Mouse (Mus musculus) embryonic facial prominence, embryonic 12.5 days (tissue): ENCODE results near the gene Col6a4. TPM values are rescaled to one million over a fixed set of nuclear protein-coding genes. Genes with fewer than 3 reads are reported as not detected.

Source experiments
- ATAC-seq: fragments of 200-750 bp; cut with Nextera tagmentation; 2 replicates; pipeline ENCODE4 v1.8.0; 2017; ENCODE audit not compliant: insufficient number of reproducible peaks, insufficient read depth, low FRiP score, low TSS enrichment
- H3K27ac ChIP-seq: fragments of 300-500 bp; sonication (generic); 2 replicates; pipeline ENCODE4 v1.5.1; 2016; ENCODE audit warnings: mild to moderate bottlenecking
- H3K27me3 ChIP-seq: fragments of 300-500 bp; sonication (generic); 2 replicates; pipeline ENCODE4 v1.6.1; 2016; ENCODE audit warnings: mild to moderate bottlenecking, moderate library complexity
- H3K36me3 ChIP-seq: fragments of 300-500 bp; sonication (generic); 2 replicates; pipeline ENCODE4 v1.6.1; 2016; ENCODE audit warnings: mild to moderate bottlenecking
- H3K4me1 ChIP-seq: fragments of 300-500 bp; sonication (generic); 2 replicates; pipeline ENCODE4 v1.6.1; 2016
- H3K4me2 ChIP-seq: fragments of 300-500 bp; sonication (generic); replicated peaks from 2 replicates; pipeline ENCODE4 v1.6.1; 2016; ENCODE audit warnings: mild to moderate bottlenecking, moderate library complexity
- H3K4me3 ChIP-seq: fragments of 300-500 bp; sonication (generic); 2 replicates; pipeline ENCODE4 v1.5.1; 2016; ENCODE audit warnings: mild to moderate bottlenecking
- H3K9ac ChIP-seq: fragments of 300-500 bp; sonication (generic); 2 replicates; pipeline ENCODE4 v1.6.1; 2016; ENCODE audit warnings: mild to moderate bottlenecking, moderate library complexity
- H3K9me3 ChIP-seq: fragments of 300-500 bp; sonication (generic); 2 replicates; pipeline ENCODE4 v1.6.1; 2016; ENCODE audit warnings: mild to moderate bottlenecking, moderate library complexity
- WGBS: fragments of 180-500 bp; shearing (Covaris S2); methylation state at CpG from one replicate; pipeline ENCODE4 v1.1.7; 2016; 5-methylcytosine and 5-hydroxymethylcytosine counted together
- polyA plus RNA-seq: library from polyadenylated mRNA; unstranded; fragments of >200 nt; fragmentation: Nextera tagmentation; extraction: Ambion mirVana; gene quantifications from 2 replicates; pipeline ENCODE4 v1.2.1, GENCODE M21; 2016

The Col6a4 gene
- polyA plus RNA-seq, 1 experiment from 2014 or later: 0.13 TPM

DNA sequence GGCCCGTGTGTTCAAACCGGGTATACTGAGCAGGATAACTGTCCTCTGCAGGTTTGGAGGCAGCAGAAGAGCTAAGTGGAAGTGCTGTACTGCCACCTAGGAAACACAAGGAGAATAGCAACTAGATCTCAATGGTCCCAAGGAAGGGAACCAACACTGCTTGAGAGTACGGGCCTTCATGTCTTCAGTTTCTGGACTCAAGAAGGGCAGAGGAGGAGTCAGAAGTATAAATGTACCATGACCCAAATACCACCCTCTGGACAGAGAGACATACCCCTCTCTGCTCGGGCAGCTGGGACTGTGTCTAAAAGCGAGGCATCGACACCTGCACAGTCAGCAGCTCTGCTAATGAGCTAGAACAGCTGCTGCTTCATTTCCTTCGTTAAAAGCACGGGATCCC, 108.5 kb downstream of the Col6a4 start:
- Histone ChIP-seq H3K9me3 (no peaks in the 10 kb centered on the region), H3K27me3 (no peaks in the 10 kb centered on the region), H3K4me2 (no peak overlapping the region), H3K9ac (no peak overlapping the region), H3K4me3 (no peak overlapping the region), H3K36me3 (no peaks in the 10 kb centered on the region), H3K27ac (no peak overlapping the region), H3K4me1 (no peaks in the 10 kb centered on the region)
- WGBS: 70% methylated on average over 8 of the region's 8 CpGs
- ATAC-seq: no peak

- Histone ChIP-seq H3K36me3 (no peaks in the 10 kb centered on the region), H3K27me3 (no peaks in the 10 kb centered on the region), H3K4me2 (no peak overlapping the region), H3K27ac (no peak overlapping the region), H3K9me3 (no peaks in the 10 kb centered on the region), H3K4me3 (no peak overlapping the region), H3K9ac (no peak overlapping the region), H3K4me1 (no peaks in the 10 kb centered on the region)
- WGBS: 31% methylated on average over 10 of the region's 10 CpGs
- no peak for ATAC-seq
Measured at GRCm38 (mm10) chr9:105984931-105985519, 111.6 kb downstream of the Col6a4 start.

GRCm38 (mm10) chr9:105978479-105978878, 118.1 kb downstream of the Col6a4 start:
- 90% methylated on average over 8 of the region's 8 CpGs for WGBS
- no peak for ATAC-seq

GRCm38 (mm10) chr9:105976871-105977270, 119.7 kb downstream of the Col6a4 start:
- H3K4me1 ChIP-seq: no peaks in the 10 kb centered on the region
- no peak for ATAC-seq
- H3K9ac ChIP-seq: no peak overlapping the region
- peaks cover 4% of the 10 kb centered on the region; the same call in 1 of the 2 replicates for H3K27me3 ChIP-seq
- H3K27ac ChIP-seq: no peak overlapping the region
- no peaks in the 10 kb centered on the region for H3K36me3 ChIP-seq
- no peaks in the 10 kb centered on the region for H3K9me3 ChIP-seq
- no peak overlapping the region for H3K4me2 ChIP-seq
- no peak overlapping the region for H3K4me3 ChIP-seq
- WGBS: 26% methylated on average over 13 of the region's 13 CpGs

More at GRCm38 (mm10) chr9:105978479-105978878, 118.1 kb downstream of the Col6a4 start:
- H3K4me2 ChIP-seq: no peak overlapping the region
- H3K27me3 ChIP-seq: peaks cover 4% of the 10 kb centered on the region; the same call in 1 of the 2 replicates
- no peak overlapping the region for H3K27ac ChIP-seq
- H3K9me3 ChIP-seq: no peaks in the 10 kb centered on the region
- H3K36me3 ChIP-seq: no peaks in the 10 kb centered on the region
- no peak overlapping the region for H3K9ac ChIP-seq
- no peak overlapping the region for H3K4me3 ChIP-seq
- no peaks in the 10 kb centered on the region for H3K4me1 ChIP-seq

- H3K9ac ChIP-seq: no peak overlapping the region
- no peak overlapping the region for H3K27ac ChIP-seq
- WGBS: 46% methylated on average over 6 of the region's 6 CpGs
- peaks cover 4% of the 10 kb centered on the region; the same call in 1 of the 2 replicates for H3K27me3 ChIP-seq
- no peaks in the 10 kb centered on the region for H3K9me3 ChIP-seq
- no peak overlapping the region for H3K4me2 ChIP-seq
- no peaks in the 10 kb centered on the region for H3K36me3 ChIP-seq
- no peak overlapping the region for H3K4me3 ChIP-seq
- H3K4me1 ChIP-seq: no peaks in the 10 kb centered on the region
- ATAC-seq: no peak
Measured at GRCm38 (mm10) chr9:105976314-105976713, 120.3 kb downstream of the Col6a4 start.

DNA sequence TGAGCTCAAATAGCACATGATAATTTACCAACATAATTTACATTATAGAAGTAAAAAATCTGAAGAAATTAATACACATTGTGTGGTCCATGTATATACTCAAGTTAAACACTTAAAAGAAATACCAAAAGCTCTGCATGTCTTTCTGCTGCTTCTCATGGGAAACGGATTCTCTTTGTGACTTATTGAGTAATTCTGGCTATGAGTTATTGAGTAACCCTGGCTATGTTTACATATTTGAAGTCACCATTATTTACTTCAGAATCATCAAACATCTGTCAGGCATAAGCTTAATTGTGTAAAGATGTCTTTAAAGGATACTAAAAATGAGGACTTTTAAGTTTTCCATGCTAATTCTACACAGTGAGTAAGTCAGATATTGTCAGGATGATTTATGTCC, 122.8 kb downstream of the Col6a4 start:
- 79% methylated on average over 1 of the region's 1 CpGs for WGBS
- no peak overlapping the region for H3K4me3 ChIP-seq
- no peak overlapping the region for H3K9ac ChIP-seq
- H3K9me3 ChIP-seq: no peaks in the 10 kb centered on the region
- H3K36me3 ChIP-seq: no peaks in the 10 kb centered on the region
- no peak overlapping the region for H3K4me2 ChIP-seq
- H3K4me1 ChIP-seq: no peaks in the 10 kb centered on the region
- H3K27me3 ChIP-seq: peaks cover 4% of the 10 kb centered on the region; the same call in 1 of the 2 replicates
- H3K27ac ChIP-seq: no peak overlapping the region
- ATAC-seq: no peak

- WGBS: 86% methylated on average over 3 of the region's 3 CpGs
- Histone ChIP-seq H3K4me3 (no peak overlapping the region), H3K4me2 (no peak overlapping the region), H3K36me3 (no peaks in the 10 kb centered on the region), H3K9me3 (no peaks in the 10 kb centered on the region), H3K27ac (no peak overlapping the region), H3K27me3 (peaks cover 4% of the 10 kb centered on the region; the same call in 1 of the 2 replicates), H3K9ac (no peak overlapping the region), H3K4me1 (no peaks in the 10 kb centered on the region)
- no peak for ATAC-seq
Measured at GRCm38 (mm10) chr9:105972031-105972430, 124.6 kb downstream of the Col6a4 start.

DNA sequence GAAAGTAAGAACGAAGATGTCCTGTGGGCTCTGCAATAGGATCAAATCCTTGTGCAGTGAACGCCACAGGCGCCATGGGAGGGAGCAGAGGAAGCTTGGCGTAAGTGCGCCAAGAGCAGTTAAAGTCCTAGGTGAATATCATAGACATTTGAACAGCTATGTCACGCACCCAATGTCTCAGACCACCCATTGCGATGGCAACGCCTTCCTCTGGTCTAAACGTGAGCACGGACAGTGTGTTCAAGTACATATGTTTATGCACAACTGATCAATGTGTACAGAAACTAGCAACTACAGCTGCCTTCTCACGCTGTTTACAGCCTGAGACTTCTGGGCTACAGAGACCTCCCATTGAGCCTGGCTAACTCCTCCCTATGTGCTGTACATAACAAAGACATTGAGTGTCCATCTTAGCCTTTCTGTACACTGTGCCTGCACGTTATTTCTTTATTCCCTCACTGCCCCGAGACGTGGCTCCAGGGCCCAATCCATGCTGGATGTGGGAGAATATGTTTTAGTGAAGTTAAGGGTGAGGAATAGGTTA, 125.2 kb downstream of the Col6a4 start:
- WGBS: 90% methylated on average over 14 of the region's 14 CpGs
- Histone ChIP-seq H3K9ac (no peak overlapping the region), H3K36me3 (no peaks in the 10 kb centered on the region), H3K9me3 (no peaks in the 10 kb centered on the region), H3K4me3 (no peak overlapping the region), H3K27me3 (no peaks in the 10 kb centered on the region), H3K4me1 (no peaks in the 10 kb centered on the region), H3K27ac (no peak overlapping the region), H3K4me2 (no peak overlapping the region)
- no peak for ATAC-seq

DNA sequence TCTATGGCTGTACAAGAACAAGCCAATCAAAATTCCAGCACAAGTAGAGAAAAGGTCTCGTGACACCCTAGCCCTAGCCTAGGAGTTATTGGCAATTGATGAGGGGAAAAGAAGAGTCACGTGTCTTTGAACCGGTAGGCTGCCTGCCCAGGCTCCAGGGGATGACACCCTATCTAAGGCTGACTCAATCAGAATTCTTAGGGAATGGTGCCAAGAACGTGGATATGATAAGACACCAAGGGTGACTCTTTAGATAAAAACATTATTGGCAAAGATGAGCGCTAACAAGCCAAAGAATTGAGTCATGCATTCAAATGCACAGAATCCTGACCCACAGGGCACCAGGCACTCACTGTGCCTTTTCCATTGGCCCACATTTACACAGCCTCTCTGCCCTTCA, 125.7 kb downstream of the Col6a4 start:
- Histone ChIP-seq H3K9me3 (no peaks in the 10 kb centered on the region), H3K4me1 (no peaks in the 10 kb centered on the region), H3K36me3 (no peaks in the 10 kb centered on the region), H3K27me3 (no peaks in the 10 kb centered on the region), H3K4me3 (no peak overlapping the region), H3K4me2 (no peak overlapping the region), H3K9ac (no peak overlapping the region), H3K27ac (no peak overlapping the region)
- 85% methylated on average over 5 of the region's 5 CpGs for WGBS
- no peak for ATAC-seq

- H3K4me2 ChIP-seq: no peak overlapping the region
- no peaks in the 10 kb centered on the region for H3K9me3 ChIP-seq
- H3K9ac ChIP-seq: no peak overlapping the region
- H3K4me1 ChIP-seq: no peaks in the 10 kb centered on the region
- no peak overlapping the region for H3K27ac ChIP-seq
- H3K36me3 ChIP-seq: no peaks in the 10 kb centered on the region
- no peaks in the 10 kb centered on the region for H3K27me3 ChIP-seq
- H3K4me3 ChIP-seq: no peak overlapping the region
- ATAC-seq: no peak
- WGBS: 76% methylated on average over 5 of the region's 5 CpGs
Measured at GRCm38 (mm10) chr9:105967976-105968375, 128.6 kb downstream of the Col6a4 start.

GRCm38 (mm10) chr9:105960533-105960932, 136.1 kb downstream of the Col6a4 start, which contains the start of gene Col6a5:
Gene Col6a5 (minus strand): TSS chr9:105960643.
- Histone ChIP-seq H3K27ac (no peak within 1 kb of the TSS), H3K9ac (no peak within 1 kb of the TSS), H3K9me3 (no peaks in the 10 kb centered on the region), H3K27me3 (no peaks in the 10 kb centered on the region; the same call in 1 of the 2 replicates), H3K4me1 (0 out of 2 replicates have a peak, but pooled peaks cover 3% of the 10 kb centered on the region), H3K4me3 (no peak within 1 kb of the TSS), H3K4me2 (no peak within 1 kb of the TSS), H3K36me3 (no peaks in the 10 kb centered on the region)
- no peak for ATAC-seq
- 17% methylated on average over 13 of the region's 13 CpGs for WGBS

DNA sequence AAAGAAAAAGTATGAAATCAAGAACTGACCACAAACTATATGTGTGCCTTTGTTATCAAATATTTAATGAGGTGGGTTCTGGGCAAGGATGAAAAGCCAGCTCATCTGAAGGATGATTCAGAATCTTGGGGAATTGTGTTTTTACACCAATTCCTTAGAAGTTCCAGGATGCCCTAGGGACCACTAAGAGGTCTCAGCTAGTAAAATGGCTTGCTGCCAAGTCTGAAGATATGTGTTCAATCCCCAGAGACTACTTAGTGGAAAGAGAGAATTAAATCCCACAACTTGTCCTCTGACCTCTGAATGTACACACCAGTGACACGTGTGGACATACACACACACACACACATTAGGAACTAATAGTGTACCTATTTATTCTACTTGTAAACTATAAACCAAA, 137.5 kb downstream of the Col6a4 start:
- Histone ChIP-seq H3K4me1 (0 out of 2 replicates have a peak, but pooled peaks cover 3% of the 10 kb centered on the region), H3K4me3 (no peak overlapping the region), H3K9me3 (no peaks in the 10 kb centered on the region), H3K27me3 (no peaks in the 10 kb centered on the region; the same call in 1 of the 2 replicates), H3K4me2 (no peak overlapping the region), H3K36me3 (no peaks in the 10 kb centered on the region), H3K9ac (no peak overlapping the region), H3K27ac (no peak overlapping the region)
- WGBS: 62% methylated on average over 1 of the region's 1 CpGs
- no peak for ATAC-seq
